ENCODE assay signal across 7 mouse cellular contexts in the genomic region with DNA sequence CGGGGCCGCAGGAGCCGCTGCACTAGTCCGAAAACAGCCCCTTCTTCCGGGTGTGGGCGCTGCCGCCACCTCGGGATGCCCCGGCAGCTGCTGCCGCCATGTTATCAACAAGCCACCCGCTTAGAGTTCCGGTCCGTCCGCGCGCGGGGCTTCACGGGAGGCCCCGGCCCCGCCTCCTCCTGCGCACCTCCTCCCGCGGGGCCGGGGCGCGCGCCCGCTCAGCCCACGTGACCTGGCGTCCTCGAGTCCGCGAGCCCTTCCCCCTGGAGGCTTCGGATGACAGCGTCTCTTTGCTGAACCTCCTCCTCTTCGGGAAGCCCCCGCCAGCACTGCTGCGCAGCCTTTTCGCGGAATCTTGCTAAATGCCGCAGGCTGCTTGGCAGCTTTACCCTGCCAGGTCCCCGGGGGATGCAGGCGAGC. TPM values are rescaled to one million over a fixed set of nuclear protein-coding genes. Genes with fewer than 3 reads are reported as not detected.
DNase-seq lines count a peak whose midpoint lies in the region; ATAC-seq lines count a peak whose summit lies in the region.

Gene Akap10, minus strand, starts transcription at position 155 of the 420 bp plus-strand sequence.

- H3K4me2 ChIP-seq in embryonic facial prominence, embryonic 11.5 days (ENCODE audit: low read depth, low read length): peak within 1 kb of the TSS; percentile 80
- H3K4me2 ChIP-seq in midbrain, embryonic 13.5 days (replicated peaks): peak within 1 kb of the TSS; percentile 56

- peak within 1 kb of the TSS; percentile 81 for H3K4me3 ChIP-seq in embryonic facial prominence, embryonic 11.5 days (ENCODE audit: low read depth, low read length)
- peak within 1 kb of the TSS; percentile 95 for H3K4me3 ChIP-seq in limb, embryonic 10.5 days
- H3K4me3 ChIP-seq in midbrain, embryonic 13.5 days (replicated peaks): peak within 1 kb of the TSS; percentile 82

- no peaks in the 10 kb centered on the region for H3K27me3 ChIP-seq in embryonic facial prominence, embryonic 11.5 days (ENCODE audit: control insufficient read depth, insufficient read depth, low read length)
- H3K27me3 ChIP-seq in limb, embryonic 10.5 days (ENCODE audit: low read depth, poor library complexity, severe bottlenecking): no peaks in the 10 kb centered on the region
- H3K27me3 ChIP-seq in midbrain, embryonic 13.5 days: no peaks in the 10 kb centered on the region

- no peaks in the 10 kb centered on the region; the same call in 1 of the 2 replicates for H3K36me3 ChIP-seq in embryonic facial prominence, embryonic 11.5 days (replicated peaks; ENCODE audit: control insufficient read depth, insufficient read depth, low read depth, low read length)
- peaks cover 12% of the 10 kb centered on the region for H3K36me3 ChIP-seq in limb, embryonic 10.5 days
- H3K36me3 ChIP-seq in midbrain, embryonic 13.5 days: no peaks in the 10 kb centered on the region

- peak; percentile 98 for DNase-seq in adrenal gland, postnatal 14 days
- DNase-seq in embryonic facial prominence, embryonic 11.5 days (ENCODE audit: low spot score): peak; percentile 97
- DNase-seq in kidney, adult 11 months: peak; percentile 94
- peak; percentile 97 for DNase-seq in limb, embryonic 10.5 days (ENCODE audit: low spot score)
- peak; percentile 89 for DNase-seq in spleen, adult 12 weeks (ENCODE audit: low spot score)

- ATAC-seq in embryonic facial prominence, embryonic 11.5 days (replicated peaks; ENCODE audit: insufficient number of reproducible peaks, low FRiP score, low TSS enrichment, low read depth): peak; percentile 84
- ATAC-seq in granulocyte monocyte progenitor cell, adult 5-6 weeks (replicated peaks; ENCODE audit: poor library complexity, severe bottlenecking): peak; percentile 73
- peak; percentile 96 for ATAC-seq in midbrain, embryonic 13.5 days

- H3K27ac ChIP-seq in embryonic facial prominence, embryonic 11.5 days (replicated peaks; ENCODE audit: low read depth, low read length): peak within 1 kb of the TSS; percentile 82
- H3K27ac ChIP-seq in limb, embryonic 10.5 days: peak within 1 kb of the TSS; percentile 97
- H3K27ac ChIP-seq in midbrain, embryonic 13.5 days: peak within 1 kb of the TSS; percentile 96

- peak within 1 kb of the TSS; percentile 72 for H3K9ac ChIP-seq in embryonic facial prominence, embryonic 11.5 days (replicated peaks; ENCODE audit: low read length)
- H3K9ac ChIP-seq in midbrain, embryonic 13.5 days (replicated peaks): peak within 1 kb of the TSS; percentile 82

- WGBS in embryonic facial prominence, embryonic 11.5 days: under 1% methylated on average over 25 of the region's 43 CpGs
- under 1% methylated on average over 35 of the region's 43 CpGs for WGBS in limb, embryonic 10.5 days
- under 1% methylated on average over 43 of the region's 43 CpGs for WGBS in midbrain, embryonic 13.5 days

- H3K9me3 ChIP-seq in embryonic facial prominence, embryonic 11.5 days (replicated peaks; ENCODE audit: control insufficient read depth, low read length): no peaks in the 10 kb centered on the region
- H3K9me3 ChIP-seq in limb, embryonic 10.5 days (replicated peaks): no peaks in the 10 kb centered on the region
- H3K9me3 ChIP-seq in midbrain, embryonic 13.5 days: no peaks in the 10 kb centered on the region

- no peaks in the 10 kb centered on the region for H3K4me1 ChIP-seq in embryonic facial prominence, embryonic 11.5 days (ENCODE audit: control insufficient read depth, insufficient read depth, low read length)
- H3K4me1 ChIP-seq in limb, embryonic 10.5 days: peaks cover 26% of the 10 kb centered on the region
- H3K4me1 ChIP-seq in midbrain, embryonic 13.5 days (replicated peaks): peaks cover 27% of the 10 kb centered on the region

RNA-seq across cellular contexts. Expression of gene Akap10, which starts in this region (rescaled TPM):
- total RNA-seq in adrenal gland, postnatal 14 days (2021): 23.7 and 27.1 TPM in 2 replicates
- polyA plus RNA-seq in embryonic facial prominence, embryonic 11.5 days (2014; fragmentation: Nextera tagmentation; extraction: Ambion mirVana): 15.5 and 16.7 TPM in 2 replicates
- total RNA-seq in granulocyte monocyte progenitor cell, adult 5-6 weeks (2014; fragmentation: Nextera tagmentation): 36.8 and 52.6 TPM in 2 replicates
- total RNA-seq in granulocyte monocyte progenitor cell, adult 5-6 weeks (2017): 37.5 and 42.1 TPM in 2 replicates
- polyA plus RNA-seq in limb, embryonic 10.5 days (2016; fragmentation: Nextera tagmentation; extraction: Ambion mirVana): 18.2 and 18.8 TPM in 2 replicates
- 13.7 and 16.1 TPM in 2 replicates for polyA plus RNA-seq in midbrain, embryonic 13.5 days (2015; fragmentation: Nextera tagmentation; extraction: Ambion mirVana)

Comparison
In these comparisons a context has a peak if more than half of its experiments do, and no peak if none do; other contexts are left out.
1. Peak in every context shown above with its lines: DNase-seq, ATAC-seq, H3K4me3 ChIP-seq and H3K27ac ChIP-seq.